ENCODE assay signal across 8 mouse cellular contexts in genomic region chr10:53398540-53398902, GRCm38 (mm10). TPM values are rescaled to one million over a fixed set of nuclear protein-coding genes. Genes with fewer than 3 reads are reported as not detected.
DNase-seq lines count a peak whose midpoint lies in the region; ATAC-seq and TF ChIP-seq lines count a peak whose summit lies in the region.

No protein-coding gene starts in this region.

- H3K27me3 ChIP-seq in heart, adult 2 months (ENCODE audit: control insufficient read depth, insufficient read depth, low read length) = no peaks in the 10 kb centered on the region
- H3K27me3 ChIP-seq in kidney, embryonic 16.5 days (ENCODE audit: insufficient read depth, low read length) = no peaks in the 10 kb centered on the region

- intact Hi-C loops in heart, adult 2 months (cut with DNase I) = loop anchor here (1.0 to 5.0 kb wide), 6 partner anchors 14 to 109 kb away; partner anchors contain the start of gene Cep85l

- DNase-seq in frontal cortex, postnatal 14 days (ENCODE audit: low spot score in 2 of 2) = no peak
- peak; percentile 60 for DNase-seq in embryo, embryonic 10.5 days (ENCODE audit: low spot score)
- peak; percentile 72 to 76 for DNase-seq in heart, adult 2 months
- DNase-seq in lung, postnatal 36 days = peak; percentile 67
- DNase-seq in skeletal muscle tissue, adult 2 months (ENCODE audit: low read depth, low spot score) = peak; percentile 74
- no peak for DNase-seq in frontal cortex, adult 2 months (ENCODE audit: extremely low spot score in 1 of 2, low spot score in 1 of 2)

- peak overlapping the region; percentile 94 for H3K27ac ChIP-seq in heart, adult 2 months
- H3K27ac ChIP-seq in kidney, embryonic 16.5 days (ENCODE audit: low read length) = peak overlapping the region; percentile 71

- peaks cover 5% of the 10 kb centered on the region for H3K4me1 ChIP-seq in heart, adult 2 months (ENCODE audit: control insufficient read depth, insufficient read depth, low read length)
- H3K4me1 ChIP-seq in kidney, embryonic 16.5 days (ENCODE audit: insufficient read depth, low read length) = peaks cover 9% of the 10 kb centered on the region; the same call in 1 of the 2 replicates

- peak overlapping the region; percentile 56 for H3K4me2 ChIP-seq in kidney, embryonic 16.5 days (replicated peaks; ENCODE audit: low read depth, low read length)

- H3K79me2 ChIP-seq in heart, adult 2 months (replicated peaks; ENCODE audit: control insufficient read depth, insufficient read depth, low read length) = no peaks in the 10 kb centered on the region; the same call in 1 of the 2 replicates

- 3% methylated on average over 9 of the region's 9 CpGs for WGBS in heart, adult 2 months
- under 1% methylated on average over 9 of the region's 9 CpGs for WGBS in kidney, embryonic 16.5 days

- peak; percentile 95 for TF ChIP-seq POLR2A in heart, adult 2 months (IDR thresholded peaks at IDR 0.05; ENCODE audit: insufficient read depth, low read depth, low read length)

- TF ChIP-seq EP300 in heart, adult 2 months (IDR thresholded peaks at IDR 0.05; ENCODE audit: insufficient read depth, low read depth, low read length) = peak; percentile 88

- H3K36me3 ChIP-seq in heart, adult 2 months (ENCODE audit: control insufficient read depth, insufficient read depth, low read length) = peaks cover 2% of the 10 kb centered on the region
- no peaks in the 10 kb centered on the region for H3K36me3 ChIP-seq in kidney, embryonic 16.5 days (ENCODE audit: insufficient read depth, low read length)

- peak overlapping the region; percentile 44 for H3K4me3 ChIP-seq in heart, adult 2 months
- H3K4me3 ChIP-seq in kidney, embryonic 16.5 days (ENCODE audit: low read length) = peak overlapping the region; percentile 33

- ATAC-seq in frontal cortex, adult (ENCODE audit: low TSS enrichment) = peak; percentile 47
- ATAC-seq in kidney, embryonic 16.5 days (ENCODE audit: low FRiP score, low TSS enrichment) = peak; percentile 76; the same call in 1 of the 2 replicates

- no peaks in the 10 kb centered on the region for H3K9me3 ChIP-seq in kidney, embryonic 16.5 days (ENCODE audit: low read length)

- peak overlapping the region; percentile 63 for H3K9ac ChIP-seq in heart, adult 2 months (ENCODE audit: low read depth, low read length)
- H3K9ac ChIP-seq in kidney, embryonic 16.5 days (replicated peaks; ENCODE audit: low read length) = peak overlapping the region; percentile 60

- no peak for TF ChIP-seq CTCF in heart, adult 2 months (IDR thresholded peaks at IDR 0.05)

RNA-seq across cellular contexts. Expression of gene Cep85l, which starts 18.8 kb away (rescaled TPM):
- 10 to 100 TPM; 16.2 to 16.5 TPM for total RNA-seq in heart, adult 2 months (2021)
- 4.3 and 8.3 TPM in 2 replicates for polyA plus RNA-seq in heart, adult 2 months (2012; rRNA removed)
- 2.8 and 3.0 TPM in 2 replicates for polyA plus RNA-seq in kidney, embryonic 16.5 days (2015; fragmentation: Nextera tagmentation; extraction: Ambion mirVana)
- polyA plus RNA-seq in frontal cortex, adult 2 months (2012; rRNA removed) = 7.7 and 8.1 TPM in 2 replicates

Comparison
In these comparisons a context has a peak if more than half of its experiments do, and no peak if none do; other contexts are left out.
1. DNase-seq: peak in embryo, embryonic 10.5 days (single experiment), heart, adult 2 months (2 of 2), lung, postnatal 36 days (single experiment) and skeletal muscle tissue, adult 2 months (single experiment); none in frontal cortex, postnatal 14 days (0 of 2) and frontal cortex, adult 2 months (0 of 2).